Mouse (Mus musculus): ENCODE measurements around the gene Tmem176b.
"Not testable (repeated sequence)": the region's sequence is repeated elsewhere in the genome, so short reads cannot be mapped to it uniquely, and the experiment has no call there.

The Tmem176b gene

GRCm38 (mm10) chr6:48840973-48841625, at the start of gene Tmem176b:
Tmem176b (minus strand) TSS chr6:48841496.
- DNase-seq (ENCODE audit: low spot score): peak; percentile 97

- DNase-seq (ENCODE audit: low spot score): no peak
Observed at GRCm38 (mm10) chr6:48876510-48877135, 35.3 kb upstream of the Tmem176b start.

GRCm38 (mm10) chr6:48875515-48875914, 34.2 kb upstream of the Tmem176b start:
- no peak for DNase-seq (ENCODE audit: low spot score)

GRCm38 (mm10) chr6:48874576-48874975, 33.3 kb upstream of the Tmem176b start:
- DNase-seq (ENCODE audit: low spot score): no peak

GRCm38 (mm10) chr6:48872596-48872995, 31.3 kb upstream of the Tmem176b start, which contains the start of gene Aoc1:
Aoc1 (plus strand) TSS chr6:48872896.
- no peak for DNase-seq (ENCODE audit: low spot score)

- DNase-seq (ENCODE audit: low spot score): no peak
Observed at GRCm38 (mm10) chr6:48869774-48870173, 28.5 kb upstream of the Tmem176b start.

GRCm38 (mm10) chr6:48867158-48867557, 25.9 kb upstream of the Tmem176b start:
- no peak for DNase-seq (ENCODE audit: low spot score)

- DNase-seq (ENCODE audit: low spot score): not testable (repeated sequence)
Observed at GRCm38 (mm10) chr6:48866355-48866950, 25.2 kb upstream of the Tmem176b start.

- DNase-seq (ENCODE audit: low spot score): no peak
Observed at GRCm38 (mm10) chr6:48865152-48865745, 24.0 kb upstream of the Tmem176b start.

- DNase-seq (ENCODE audit: low spot score): no peak
Observed at GRCm38 (mm10) chr6:48864723-48865122, 23.4 kb upstream of the Tmem176b start.

- no peak for DNase-seq (ENCODE audit: low spot score)
Observed at GRCm38 (mm10) chr6:48864181-48864580, 22.9 kb upstream of the Tmem176b start.

- no peak for DNase-seq (ENCODE audit: low spot score)
Observed at GRCm38 (mm10) chr6:48863488-48863887, 22.2 kb upstream of the Tmem176b start.

GRCm38 (mm10) chr6:48862816-48863215, 21.5 kb upstream of the Tmem176b start:
- no peak for DNase-seq (ENCODE audit: low spot score)

GRCm38 (mm10) chr6:48861616-48862280, 20.5 kb upstream of the Tmem176b start:
- no peak for DNase-seq (ENCODE audit: low spot score)

- DNase-seq (ENCODE audit: low spot score): no peak
Observed at GRCm38 (mm10) chr6:48860851-48861250, 19.6 kb upstream of the Tmem176b start.

- peak; percentile 79 for DNase-seq (ENCODE audit: low spot score)
Observed at GRCm38 (mm10) chr6:48860130-48860815, 19.0 kb upstream of the Tmem176b start.

- DNase-seq (ENCODE audit: low spot score): peak; percentile 48
Observed at GRCm38 (mm10) chr6:48857613-48858302, 16.5 kb upstream of the Tmem176b start.

GRCm38 (mm10) chr6:48854155-48854554, 12.9 kb upstream of the Tmem176b start:
- no peak for DNase-seq (ENCODE audit: low spot score)

- DNase-seq (ENCODE audit: low spot score): peak; percentile 64
Observed at GRCm38 (mm10) chr6:48851820-48852491, 10.7 kb upstream of the Tmem176b start.

GRCm38 (mm10) chr6:48845086-48845485, 3.8 kb upstream of the Tmem176b start:
- DNase-seq (ENCODE audit: low spot score): no peak

Data from urinary bladder, postnatal 14 days (tissue).